ENCODE assay signal across 9 mouse cellular contexts in genomic region chr7:12949872-12950229, GRCm38 (mm10). TPM values are rescaled to one million over a fixed set of nuclear protein-coding genes. Genes with fewer than 3 reads are reported as not detected.
DNase-seq lines count a peak whose midpoint lies in the region; ATAC-seq and TF ChIP-seq lines count a peak whose summit lies in the region.
"Had no signal": no experiment of that assay in that cellular context is flagged by ENCODE, and none has a peak within 500 bp of the region (broad histone marks: within the 10 kb centered on the region; RNA-seq: fewer than 3 reads in every experiment).

No protein-coding gene starts in this region.

- H3K27ac ChIP-seq in heart, embryonic 13.5 days (replicated peaks): peak overlapping the region; percentile 79
- peak overlapping the region; percentile 55 for H3K27ac ChIP-seq in ES-E14 (ENCODE audit: insufficient read depth, low read depth, low read length, poor library complexity, severe bottlenecking)
- peak overlapping the region; percentile 43 for H3K27ac ChIP-seq in hindbrain, embryonic 11.5 days (ENCODE audit: low read depth, low read length)

- H3K9me3 ChIP-seq in heart, embryonic 13.5 days: no peaks in the 10 kb centered on the region
- no peaks in the 10 kb centered on the region for H3K9me3 ChIP-seq in ES-E14 (ENCODE audit: control insufficient read depth, insufficient read depth, low read depth, low read length)
- no peaks in the 10 kb centered on the region for H3K9me3 ChIP-seq in hindbrain, embryonic 11.5 days (ENCODE audit: control insufficient read depth, low read length)

- WGBS in heart, embryonic 13.5 days: 5% methylated on average over 16 of the region's 16 CpGs
- WGBS in hindbrain, embryonic 11.5 days: 5% methylated on average over 16 of the region's 16 CpGs

- no peaks in the 10 kb centered on the region for H3K27me3 ChIP-seq in heart, embryonic 13.5 days (replicated peaks)
- H3K27me3 ChIP-seq in hindbrain, embryonic 11.5 days (ENCODE audit: control insufficient read depth, insufficient read depth, low read length): no peaks in the 10 kb centered on the region

- peaks cover 16% of the 10 kb centered on the region for H3K4me1 ChIP-seq in heart, embryonic 13.5 days
- peaks cover 0 to 3% of the 10 kb centered on the region in 2 experiments; a peak in 1 of 4 replicates for H3K4me1 ChIP-seq in ES-E14 (ENCODE audit: control insufficient read depth in 2 of 2, insufficient read depth in 2 of 2, low read length in 2 of 2, poor library complexity in 1 of 2)
- peaks cover 2% of the 10 kb centered on the region; the same call in 1 of the 2 replicates for H3K4me1 ChIP-seq in hindbrain, embryonic 11.5 days (replicated peaks; ENCODE audit: control insufficient read depth, insufficient read depth, low read length)

- peak overlapping the region; percentile 59 for H3K4me3 ChIP-seq in heart, embryonic 13.5 days
- peak overlapping the region; percentile 71 to 77 for H3K4me3 ChIP-seq in ES-E14 (ENCODE audit: insufficient read depth in 1 of 2, low read depth in 1 of 2, low read length in 2 of 2, poor library complexity in 1 of 2, severe bottlenecking in 1 of 2)
- H3K4me3 ChIP-seq in hindbrain, embryonic 11.5 days (ENCODE audit: low read depth, low read length): peak overlapping the region; percentile 39

- H3K4me2 ChIP-seq in heart, embryonic 13.5 days: peak overlapping the region; percentile 89
- H3K4me2 ChIP-seq in hindbrain, embryonic 11.5 days (replicated peaks; ENCODE audit: low read depth, low read length): peak overlapping the region; percentile 78

- in situ Hi-C loops in ES-E14 (cut with MboI; ENCODE audit: low sequenced_read_pairs in 2 of 2, unreplicated experiment in 2 of 2): no loop called here

- DNase-seq in heart, postnatal 10 days: no peak
- DNase-seq in ES-E14 (ENCODE audit: low read depth, low spot score) (no peak), MN1 (ENCODE audit: low spot score) (no peak)
- DNase-seq in hindbrain, embryonic 11.5 days (ENCODE audit: low spot score): no peak
- DNase-seq in ovary, postnatal 10 days (ENCODE audit: low spot score): no peak
- no peak for DNase-seq in left cerebral cortex, adult 18-20 months (ENCODE audit: low spot score in 2 of 2)

- H3K36me3 ChIP-seq in heart, embryonic 13.5 days: no peaks in the 10 kb centered on the region
- no peaks in the 10 kb centered on the region for H3K36me3 ChIP-seq in ES-E14 (ENCODE audit: control insufficient read depth, insufficient read depth, low read length, poor library complexity, severe bottlenecking)
- no peaks in the 10 kb centered on the region for H3K36me3 ChIP-seq in hindbrain, embryonic 11.5 days (ENCODE audit: control insufficient read depth, insufficient read depth, low read length)

- ATAC-seq in heart, embryonic 13.5 days (ENCODE audit: extremely low read depth, insufficient number of reproducible peaks, low FRiP score, low TSS enrichment): peak; percentile 29; the same call in 1 of the 2 replicates
- no peak for ATAC-seq in hindbrain, embryonic 11.5 days (ENCODE audit: low FRiP score)
- ATAC-seq in megakaryocyte-erythroid progenitor cell, adult 5-6 weeks (replicated peaks; ENCODE audit: low FRiP score, low TSS enrichment, poor library complexity, severe bottlenecking): peak; percentile 45

- H3K9ac ChIP-seq in heart, embryonic 13.5 days: peak overlapping the region; percentile 79
- peak overlapping the region; percentile 95 for H3K9ac ChIP-seq in ES-E14 (ENCODE audit: insufficient read depth, low read depth, low read length, poor library complexity, severe bottlenecking)
- H3K9ac ChIP-seq in hindbrain, embryonic 11.5 days (ENCODE audit: low read depth, low read length): peak overlapping the region; percentile 64

- intact Hi-C loops in heart, postnatal 10 days (cut with DNase I): loop anchor here (2.0 kb wide), 2 partner anchors 15 to 27 kb away; partner anchors contain the start of genes Rps5 and Zfp324

TF ChIP-seq in ES-E14, 5 proteins besides CTCF, POLR2A, EP300 and RAD21:
- no peak for TF ChIP-seq MAFK (IDR thresholded peaks at IDR 0.05; ENCODE audit: insufficient read depth, low read depth, low read length)
- TF ChIP-seq ZC3H11A (IDR thresholded peaks at IDR 0.05; ENCODE audit: borderline replicate concordance, low read depth, low read length): no peak
- no peak for TF ChIP-seq ZNF384 (IDR thresholded peaks at IDR 0.05; ENCODE audit: low read depth, low read length)

RNA-seq across cellular contexts. Expression of gene Zfp324, which starts 15.8 kb away (rescaled TPM):
- polyA plus RNA-seq in heart, embryonic 13.5 days (2015; fragmentation: Nextera tagmentation; extraction: Ambion mirVana): 5.9 and 6.0 TPM in 2 replicates
- total RNA-seq in heart, postnatal 10 days (2021): 1 to 10 TPM; 4.0 to 7.4 TPM
- total RNA-seq in ES-E14 (2012; rRNA removed): 4.7 and 5.6 TPM in 2 replicates
- 7.4 and 8.0 TPM in 2 replicates for polyA plus RNA-seq in hindbrain, embryonic 11.5 days (2014; fragmentation: Nextera tagmentation; extraction: Ambion mirVana)
- 3.7 and 4.3 TPM in 2 replicates for total RNA-seq in megakaryocyte-erythroid progenitor cell, adult 5-6 weeks (2014; fragmentation: Nextera tagmentation)
- total RNA-seq in megakaryocyte-erythroid progenitor cell, adult 5-6 weeks (2017): 3.1 and 7.7 TPM in 2 replicates
- total RNA-seq in left cerebral cortex, adult 18-20 months (2021): 1 to 10 TPM; 9.4 to 9.6 TPM

RNA-seq across cellular contexts. Expression of gene Rnf225, which starts 22.6 kb away (rescaled TPM):
- polyA plus RNA-seq in heart, embryonic 13.5 days (2015; fragmentation: Nextera tagmentation; extraction: Ambion mirVana): 0.63 and 0.70 TPM in 2 replicates
- under 1 TPM; 0.36 to 0.37 TPM for total RNA-seq in heart, postnatal 10 days (2021)
- 4.4 and 6.9 TPM in 2 replicates for total RNA-seq in ES-E14 (2012; rRNA removed)
- 0.50 and 0.66 TPM in 2 replicates for polyA plus RNA-seq in hindbrain, embryonic 11.5 days (2014; fragmentation: Nextera tagmentation; extraction: Ambion mirVana)
- total RNA-seq in megakaryocyte-erythroid progenitor cell, adult 5-6 weeks (2014; fragmentation: Nextera tagmentation): 0.77 and 1.2 TPM in 2 replicates
- total RNA-seq in megakaryocyte-erythroid progenitor cell, adult 5-6 weeks (2017): 1.6 TPM in 1 of 2 replicates, not detected in the other
- total RNA-seq in left cerebral cortex, adult 18-20 months (2021): under 1 TPM; 0.59 to 0.60 TPM

RNA-seq across cellular contexts. Expression of gene Rps5, which starts 27.8 kb away (rescaled TPM):
- polyA plus RNA-seq in heart, embryonic 13.5 days (2015; fragmentation: Nextera tagmentation; extraction: Ambion mirVana): 564 and 647 TPM in 2 replicates
- 100 to 1,000 TPM; 740 to 748 TPM for total RNA-seq in heart, postnatal 10 days (2021)
- total RNA-seq in ES-E14 (2012; rRNA removed): 3,358 and 4,390 TPM in 2 replicates
- polyA plus RNA-seq in hindbrain, embryonic 11.5 days (2014; fragmentation: Nextera tagmentation; extraction: Ambion mirVana): 842 and 852 TPM in 2 replicates
- total RNA-seq in megakaryocyte-erythroid progenitor cell, adult 5-6 weeks (2014; fragmentation: Nextera tagmentation): 3,241 and 3,814 TPM in 2 replicates
- total RNA-seq in megakaryocyte-erythroid progenitor cell, adult 5-6 weeks (2017): 1,950 and 2,335 TPM in 2 replicates
- 100 to 1,000 TPM; 402 to 450 TPM for total RNA-seq in left cerebral cortex, adult 18-20 months (2021)

RNA-seq across cellular contexts. Expression of gene Zfp446, which starts 27.8 kb away (rescaled TPM):
- 5.4 and 6.1 TPM in 2 replicates for polyA plus RNA-seq in heart, embryonic 13.5 days (2015; fragmentation: Nextera tagmentation; extraction: Ambion mirVana)
- total RNA-seq in heart, postnatal 10 days (2021): 1 to 10 TPM; 3.9 to 4.4 TPM
- 6.4 and 7.3 TPM in 2 replicates for total RNA-seq in ES-E14 (2012; rRNA removed)
- polyA plus RNA-seq in hindbrain, embryonic 11.5 days (2014; fragmentation: Nextera tagmentation; extraction: Ambion mirVana): 8.5 and 11.7 TPM in 2 replicates
- total RNA-seq in megakaryocyte-erythroid progenitor cell, adult 5-6 weeks (2014; fragmentation: Nextera tagmentation): 6.1 and 9.0 TPM in 2 replicates
- 1.6 and 1.9 TPM in 2 replicates for total RNA-seq in megakaryocyte-erythroid progenitor cell, adult 5-6 weeks (2017)
- 1 to 10 TPM; 7.9 to 8.1 TPM for total RNA-seq in left cerebral cortex, adult 18-20 months (2021)

RNA-seq across cellular contexts. Expression of gene Slc27a5, which starts 48.1 kb away (rescaled TPM):
- 0.11 and 0.14 TPM in 2 replicates for polyA plus RNA-seq in heart, embryonic 13.5 days (2015; fragmentation: Nextera tagmentation; extraction: Ambion mirVana)
- total RNA-seq in heart, postnatal 10 days (2021): not detected
- 0.45 and 0.69 TPM in 2 replicates for total RNA-seq in ES-E14 (2012; rRNA removed)
- polyA plus RNA-seq in hindbrain, embryonic 11.5 days (2014; fragmentation: Nextera tagmentation; extraction: Ambion mirVana): not detected in 2 replicates
- not detected in 2 replicates for total RNA-seq in megakaryocyte-erythroid progenitor cell, adult 5-6 weeks (2014; fragmentation: Nextera tagmentation)
- not detected in 2 replicates for total RNA-seq in megakaryocyte-erythroid progenitor cell, adult 5-6 weeks (2017)
- total RNA-seq in left cerebral cortex, adult 18-20 months (2021): under 1 TPM in 1 of 2 experiments, not detected in 1; 0.28 TPM
- total RNA-seq: gastrocnemius, postnatal 25 days had no signal
